Mouse (Mus musculus): ENCODE data around the gene Rmnd5a. TPM values are rescaled to one million over a fixed set of nuclear protein-coding genes. Genes with fewer than 3 reads are reported as not detected.

The Rmnd5a gene
- polyA plus RNA-seq, 1 experiment from 2014 or later, result 11.4 TPM

GRCm38 (mm10) chr6:71374921-71375320, 65.5 kb downstream of the Rmnd5a start:
- no peak overlapping the region for H3K4me3 ChIP-seq (ENCODE audit: low read length)
- H3K36me3 ChIP-seq (ENCODE audit: insufficient read depth, low read length), result no peaks in the 10 kb centered on the region
- H3K27me3 ChIP-seq (ENCODE audit: insufficient read depth, low read length), result no peaks in the 10 kb centered on the region
- H3K9me3 ChIP-seq (ENCODE audit: low read length), result no peaks in the 10 kb centered on the region
- H3K9ac ChIP-seq (replicated peaks; ENCODE audit: low read length), result no peak overlapping the region
- H3K27ac ChIP-seq (ENCODE audit: low read length), result no peak overlapping the region
- H3K4me1 ChIP-seq (ENCODE audit: insufficient read depth, low read length), result 0 out of 2 replicates have a peak, but pooled peaks cover 3% of the 10 kb centered on the region
- WGBS, result 93% methylated on average over 2 of the region's 2 CpGs
- ATAC-seq (ENCODE audit: low FRiP score, low TSS enrichment), result no peak
- no peak overlapping the region for H3K4me2 ChIP-seq (replicated peaks; ENCODE audit: low read depth, low read length)

GRCm38 (mm10) chr6:71374311-71374829, 66.1 kb downstream of the Rmnd5a start:
- Histone ChIP-seq H3K4me1 (ENCODE audit: insufficient read depth, low read length) (0 out of 2 replicates have a peak, but pooled peaks cover 3% of the 10 kb centered on the region), H3K4me3 (ENCODE audit: low read length) (no peak overlapping the region), H3K27me3 (ENCODE audit: insufficient read depth, low read length) (no peaks in the 10 kb centered on the region), H3K4me2 (replicated peaks; ENCODE audit: low read depth, low read length) (no peak overlapping the region), H3K27ac (ENCODE audit: low read length) (no peak overlapping the region), H3K9ac (replicated peaks; ENCODE audit: low read length) (no peak overlapping the region), H3K9me3 (ENCODE audit: low read length) (no peaks in the 10 kb centered on the region), H3K36me3 (ENCODE audit: insufficient read depth, low read length) (no peaks in the 10 kb centered on the region)
- WGBS, result 85% methylated on average over 19 of the region's 19 CpGs
- ATAC-seq (ENCODE audit: low FRiP score, low TSS enrichment), result no peak

GRCm38 (mm10) chr6:71373249-71373775, 67.1 kb downstream of the Rmnd5a start, which contains the start of gene Cd8a:
TSS of gene Cd8a (plus strand) at chr6:71373427.
- 65% methylated on average over 14 of the region's 14 CpGs for WGBS
- Histone ChIP-seq H3K9ac (replicated peaks; ENCODE audit: low read length) (no peak within 1 kb of the TSS), H3K36me3 (ENCODE audit: insufficient read depth, low read length) (no peaks in the 10 kb centered on the region), H3K27me3 (ENCODE audit: insufficient read depth, low read length) (no peaks in the 10 kb centered on the region), H3K4me1 (ENCODE audit: insufficient read depth, low read length) (0 out of 2 replicates have a peak, but pooled peaks cover 3% of the 10 kb centered on the region), H3K4me2 (replicated peaks; ENCODE audit: low read depth, low read length) (no peak within 1 kb of the TSS), H3K27ac (ENCODE audit: low read length) (no peak within 1 kb of the TSS), H3K9me3 (ENCODE audit: low read length) (0 out of 2 replicates have a peak, but pooled peaks cover 4% of the 10 kb centered on the region), H3K4me3 (ENCODE audit: low read length) (no peak within 1 kb of the TSS)
- no peak for ATAC-seq (ENCODE audit: low FRiP score, low TSS enrichment)

- no peak overlapping the region for H3K4me2 ChIP-seq (replicated peaks; ENCODE audit: low read depth, low read length)
- 94% methylated on average over 5 of the region's 5 CpGs for WGBS
- 0 out of 2 replicates have a peak, but pooled peaks cover 3% of the 10 kb centered on the region for H3K4me1 ChIP-seq (ENCODE audit: insufficient read depth, low read length)
- 0 out of 2 replicates have a peak, but pooled peaks cover 4% of the 10 kb centered on the region for H3K9me3 ChIP-seq (ENCODE audit: low read length)
- no peak for ATAC-seq (ENCODE audit: low FRiP score, low TSS enrichment)
- no peaks in the 10 kb centered on the region for H3K36me3 ChIP-seq (ENCODE audit: insufficient read depth, low read length)
- no peak overlapping the region for H3K4me3 ChIP-seq (ENCODE audit: low read length)
- no peaks in the 10 kb centered on the region for H3K27me3 ChIP-seq (ENCODE audit: insufficient read depth, low read length)
- H3K9ac ChIP-seq (replicated peaks; ENCODE audit: low read length), result no peak overlapping the region
- no peak overlapping the region for H3K27ac ChIP-seq (ENCODE audit: low read length)
Measured at GRCm38 (mm10) chr6:71372041-71372720, 68.3 kb downstream of the Rmnd5a start.

GRCm38 (mm10) chr6:71371085-71371605, 69.3 kb downstream of the Rmnd5a start:
- H3K4me3 ChIP-seq (ENCODE audit: low read length), result no peak overlapping the region
- no peaks in the 10 kb centered on the region for H3K36me3 ChIP-seq (ENCODE audit: insufficient read depth, low read length)
- no peak overlapping the region for H3K9ac ChIP-seq (replicated peaks; ENCODE audit: low read length)
- H3K27ac ChIP-seq (ENCODE audit: low read length), result no peak overlapping the region
- H3K4me1 ChIP-seq (ENCODE audit: insufficient read depth, low read length), result 0 out of 2 replicates have a peak, but pooled peaks cover 3% of the 10 kb centered on the region
- no peak for ATAC-seq (ENCODE audit: low FRiP score, low TSS enrichment)
- no peak overlapping the region for H3K4me2 ChIP-seq (replicated peaks; ENCODE audit: low read depth, low read length)
- H3K27me3 ChIP-seq (ENCODE audit: insufficient read depth, low read length), result no peaks in the 10 kb centered on the region
- H3K9me3 ChIP-seq (ENCODE audit: low read length), result 0 out of 2 replicates have a peak, but pooled peaks cover 4% of the 10 kb centered on the region
- WGBS, result 79% methylated on average over 5 of the region's 5 CpGs

- Histone ChIP-seq H3K4me2 (replicated peaks; ENCODE audit: low read depth, low read length) (no peak overlapping the region), H3K4me3 (ENCODE audit: low read length) (no peak overlapping the region), H3K9me3 (ENCODE audit: low read length) (0 out of 2 replicates have a peak, but pooled peaks cover 4% of the 10 kb centered on the region), H3K36me3 (ENCODE audit: insufficient read depth, low read length) (no peaks in the 10 kb centered on the region), H3K9ac (replicated peaks; ENCODE audit: low read length) (no peak overlapping the region), H3K27me3 (ENCODE audit: insufficient read depth, low read length) (no peaks in the 10 kb centered on the region), H3K27ac (ENCODE audit: low read length) (no peak overlapping the region), H3K4me1 (ENCODE audit: insufficient read depth, low read length) (0 out of 2 replicates have a peak, but pooled peaks cover 3% of the 10 kb centered on the region)
- no peak for ATAC-seq (ENCODE audit: low FRiP score, low TSS enrichment)
- WGBS, result 91% methylated on average over 6 of the region's 6 CpGs
Measured at GRCm38 (mm10) chr6:71369416-71369815, 71.0 kb downstream of the Rmnd5a start.

- no peak overlapping the region for H3K4me2 ChIP-seq (replicated peaks; ENCODE audit: low read depth, low read length)
- H3K36me3 ChIP-seq (ENCODE audit: insufficient read depth, low read length), result no peaks in the 10 kb centered on the region
- no peak overlapping the region for H3K27ac ChIP-seq (ENCODE audit: low read length)
- no peaks in the 10 kb centered on the region for H3K27me3 ChIP-seq (ENCODE audit: insufficient read depth, low read length)
- no peak overlapping the region for H3K4me3 ChIP-seq (ENCODE audit: low read length)
- no peak overlapping the region for H3K9ac ChIP-seq (replicated peaks; ENCODE audit: low read length)
- H3K4me1 ChIP-seq (ENCODE audit: insufficient read depth, low read length), result no peaks in the 10 kb centered on the region
- WGBS, result 63% methylated on average over 2 of the region's 2 CpGs
- ATAC-seq (ENCODE audit: low FRiP score, low TSS enrichment), result no peak
- 0 out of 2 replicates have a peak, but pooled peaks cover 3% of the 10 kb centered on the region for H3K9me3 ChIP-seq (ENCODE audit: low read length)
Measured at GRCm38 (mm10) chr6:71363995-71364394, 76.4 kb downstream of the Rmnd5a start.

- H3K4me2 ChIP-seq (replicated peaks; ENCODE audit: low read depth, low read length), result no peak overlapping the region
- H3K36me3 ChIP-seq (ENCODE audit: insufficient read depth, low read length), result no peaks in the 10 kb centered on the region
- 69% methylated on average over 10 of the region's 10 CpGs for WGBS
- H3K9ac ChIP-seq (replicated peaks; ENCODE audit: low read length), result no peak overlapping the region
- no peaks in the 10 kb centered on the region for H3K27me3 ChIP-seq (ENCODE audit: insufficient read depth, low read length)
- no peak overlapping the region for H3K4me3 ChIP-seq (ENCODE audit: low read length)
- H3K9me3 ChIP-seq (ENCODE audit: low read length), result no peaks in the 10 kb centered on the region
- no peaks in the 10 kb centered on the region for H3K4me1 ChIP-seq (ENCODE audit: insufficient read depth, low read length)
- ATAC-seq (ENCODE audit: low FRiP score, low TSS enrichment), result no peak
- H3K27ac ChIP-seq (ENCODE audit: low read length), result no peak overlapping the region
Measured at GRCm38 (mm10) chr6:71361156-71361670, 79.2 kb downstream of the Rmnd5a start.

GRCm38 (mm10) chr6:71360751-71361150, 79.7 kb downstream of the Rmnd5a start:
- Histone ChIP-seq H3K36me3 (ENCODE audit: insufficient read depth, low read length) (no peaks in the 10 kb centered on the region), H3K4me3 (ENCODE audit: low read length) (no peak overlapping the region), H3K4me1 (ENCODE audit: insufficient read depth, low read length) (no peaks in the 10 kb centered on the region), H3K4me2 (replicated peaks; ENCODE audit: low read depth, low read length) (no peak overlapping the region), H3K27ac (ENCODE audit: low read length) (no peak overlapping the region), H3K9me3 (ENCODE audit: low read length) (no peaks in the 10 kb centered on the region), H3K9ac (replicated peaks; ENCODE audit: low read length) (no peak overlapping the region), H3K27me3 (ENCODE audit: insufficient read depth, low read length) (no peaks in the 10 kb centered on the region)
- no peak for ATAC-seq (ENCODE audit: low FRiP score, low TSS enrichment)
- WGBS, result 63% methylated on average over 5 of the region's 5 CpGs
